Mouse (Mus musculus): ENCODE results near the gene Ephb1.

Gene Ephb1

DNA sequence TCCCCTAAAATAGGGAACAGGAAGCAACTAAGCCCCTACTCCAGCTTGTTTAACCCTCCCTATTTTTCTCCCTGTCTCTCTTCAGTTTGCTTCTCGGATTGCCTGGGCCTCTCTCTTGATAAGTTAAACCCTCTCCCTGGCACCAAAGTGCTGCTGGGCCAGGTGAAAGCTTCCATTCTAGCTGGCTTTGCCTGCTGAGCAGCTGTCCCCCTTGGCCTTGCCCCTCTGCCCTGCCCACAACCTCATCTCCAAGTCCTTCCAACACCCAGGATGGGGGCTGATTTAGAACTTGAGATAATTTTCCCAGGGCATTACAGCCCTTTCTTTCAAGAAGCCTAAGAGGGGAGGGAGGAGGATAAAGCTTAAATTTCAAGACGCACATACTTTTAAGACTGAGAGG is 174.0 kb downstream of the Ephb1 start:
- DNase-seq (ENCODE audit: low read depth, low spot score) = no peak

DNA sequence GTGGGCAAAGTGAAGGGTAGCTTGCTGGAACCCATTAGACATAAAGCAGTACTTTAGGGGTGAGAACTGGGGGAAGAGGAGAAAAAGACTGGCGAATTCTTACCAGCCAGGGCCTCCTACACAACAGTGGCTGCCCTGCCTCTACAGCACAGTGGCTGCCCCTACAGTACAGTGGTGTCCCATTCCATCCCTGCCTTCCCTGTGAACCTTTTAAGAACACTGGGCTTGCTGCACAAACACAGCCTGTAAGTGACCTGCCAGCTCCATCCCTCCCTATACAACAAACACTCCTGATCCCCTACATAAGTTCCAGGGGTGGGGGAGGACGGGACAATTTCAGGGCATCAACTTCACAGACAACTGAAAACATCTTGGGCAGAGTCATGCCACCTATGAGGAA is 174.4 kb downstream of the Ephb1 start:
- DNase-seq (ENCODE audit: low read depth, low spot score) = no peak

DNA sequence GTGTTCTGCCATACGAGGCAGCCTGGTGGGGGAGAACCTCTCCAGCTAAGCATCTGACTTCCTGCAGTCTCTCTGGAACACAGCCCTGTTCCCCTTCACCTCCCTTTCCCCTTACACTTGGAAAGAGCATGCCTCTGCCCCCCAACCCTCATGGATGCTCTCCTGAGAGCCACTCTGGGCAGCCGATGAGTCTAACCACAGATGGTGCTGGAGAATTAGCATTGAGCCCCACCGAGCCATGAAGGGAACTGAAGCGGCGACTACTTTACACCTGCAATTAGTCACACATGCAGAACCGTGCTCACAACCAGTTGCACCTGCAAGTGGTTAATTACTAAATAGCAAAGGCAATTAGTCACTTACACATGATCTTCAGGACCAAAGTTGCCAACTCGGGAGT is 184.8 kb downstream of the Ephb1 start:
- DNase-seq (ENCODE audit: low read depth, low spot score) = no peak

DNA sequence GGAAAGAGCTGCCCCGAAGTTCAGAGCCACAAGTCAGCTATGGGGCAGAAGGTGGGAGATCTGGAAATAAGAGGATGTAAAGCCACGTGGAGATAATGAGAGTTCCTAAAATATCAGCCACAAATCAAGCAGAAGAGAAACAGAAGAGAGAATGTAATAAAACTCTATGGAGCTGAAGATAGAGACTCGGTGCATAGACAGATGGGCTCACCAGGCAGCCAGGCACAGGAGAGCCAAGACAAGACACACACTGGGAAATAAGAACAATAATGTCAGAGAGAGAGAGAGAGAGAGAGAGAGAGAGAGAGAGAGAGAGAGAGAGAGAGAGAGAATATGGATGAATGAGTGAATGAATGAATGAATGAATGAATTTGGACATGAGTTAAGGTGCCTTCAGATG is 198.6 kb downstream of the Ephb1 start:
- no peak for DNase-seq (ENCODE audit: low read depth, low spot score)

DNA sequence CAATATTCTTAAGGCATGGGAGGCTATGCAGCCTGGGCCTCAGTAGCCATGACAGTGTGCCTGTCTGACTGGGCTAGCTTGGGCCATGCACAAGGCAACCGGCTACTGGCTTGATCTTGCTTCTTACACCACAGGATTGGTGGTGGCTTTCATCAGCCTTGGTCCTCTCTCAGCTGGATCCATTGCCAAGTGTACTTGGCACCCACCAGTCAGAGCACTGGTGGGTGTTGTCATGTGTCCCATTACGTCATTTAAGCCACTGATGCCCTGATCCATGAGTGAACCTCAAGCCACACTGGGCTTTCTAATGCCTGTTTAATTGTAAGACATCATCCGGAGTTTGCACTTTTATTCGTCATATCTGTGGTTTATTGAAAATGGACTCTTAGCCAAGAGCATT is 215.3 kb downstream of the Ephb1 start:
- no peak for DNase-seq (ENCODE audit: low read depth, low spot score)

DNA sequence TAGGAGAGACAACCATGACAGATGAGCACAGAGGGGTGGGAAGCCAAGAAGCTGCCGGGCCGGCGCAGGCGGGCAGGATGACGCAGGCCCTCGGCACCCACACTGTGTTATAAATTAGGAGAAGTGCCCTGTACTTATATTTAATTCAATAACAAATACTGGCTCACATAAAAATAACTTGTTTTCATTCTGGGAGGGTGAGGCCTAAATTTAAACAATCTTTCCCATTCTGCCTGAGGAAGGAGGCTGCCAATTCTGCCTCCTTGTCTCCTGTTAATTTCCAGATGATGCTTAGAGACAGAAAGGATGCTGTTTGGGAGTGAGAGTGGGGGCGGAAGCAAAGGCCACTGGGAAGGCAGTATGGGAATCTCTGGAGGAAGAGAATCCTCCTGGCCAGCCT is 215.8 kb downstream of the Ephb1 start:
- DNase-seq (ENCODE audit: low read depth, low spot score) = no peak

DNA sequence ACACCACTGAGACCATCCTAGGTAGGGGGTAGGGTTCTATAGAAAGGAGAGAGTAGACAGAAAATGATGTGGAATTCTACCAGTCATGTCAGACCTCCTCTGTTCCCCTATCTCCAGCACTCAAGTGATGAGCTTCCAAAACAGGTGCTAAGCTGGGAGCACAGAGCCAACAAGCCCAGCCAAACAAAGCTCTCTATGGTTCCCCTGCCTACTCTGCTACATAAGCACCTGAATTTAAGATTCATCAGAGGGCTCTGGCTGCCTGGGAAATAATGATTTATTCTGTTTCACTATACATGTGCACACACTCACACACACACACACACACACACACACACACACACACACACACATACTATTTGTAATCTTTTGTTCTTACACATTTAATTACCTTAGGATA is 216.3 kb downstream of the Ephb1 start:
- no peak for DNase-seq (ENCODE audit: low read depth, low spot score)

DNA sequence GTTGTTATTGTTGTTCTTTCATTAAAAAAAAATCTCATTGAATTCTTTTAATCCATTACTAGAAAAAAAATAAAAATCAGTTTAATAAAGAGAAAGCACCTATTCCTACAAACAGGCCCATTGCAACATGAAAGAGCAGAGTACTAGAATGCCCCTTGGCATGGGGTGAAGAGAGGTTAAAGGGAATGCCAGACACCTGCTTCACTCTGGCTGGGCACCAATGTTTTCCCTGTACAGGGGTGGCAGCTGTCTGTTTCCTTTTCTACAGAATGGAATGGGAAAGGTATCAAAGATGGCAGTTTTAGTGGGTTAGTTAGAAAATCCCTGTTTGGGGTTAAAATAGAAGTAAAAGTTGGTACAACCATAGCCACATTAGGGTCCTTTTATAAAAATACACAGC is 224.0 kb downstream of the Ephb1 start:
- no peak for DNase-seq (ENCODE audit: low read depth, low spot score)

DNA sequence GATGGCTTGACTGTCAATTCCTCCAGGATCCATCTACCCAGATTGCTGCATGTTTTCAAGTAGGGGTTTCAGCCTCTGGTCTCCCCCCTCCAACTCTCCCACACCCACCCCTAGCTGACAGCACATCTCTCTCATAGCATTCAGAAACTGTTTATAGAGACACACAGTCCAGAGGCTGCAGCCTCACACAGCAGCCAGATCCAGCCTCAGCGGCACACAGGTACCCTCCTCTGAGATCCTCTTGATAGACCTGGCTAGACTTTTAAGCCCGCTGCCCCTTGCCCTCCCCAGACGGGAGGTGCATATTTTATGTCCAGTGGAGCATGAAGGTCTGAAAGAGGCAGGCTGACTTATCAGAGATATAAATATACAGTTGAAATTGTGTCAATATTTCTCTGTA is 228.0 kb downstream of the Ephb1 start:
- no peak for DNase-seq (ENCODE audit: low read depth, low spot score)

DNA sequence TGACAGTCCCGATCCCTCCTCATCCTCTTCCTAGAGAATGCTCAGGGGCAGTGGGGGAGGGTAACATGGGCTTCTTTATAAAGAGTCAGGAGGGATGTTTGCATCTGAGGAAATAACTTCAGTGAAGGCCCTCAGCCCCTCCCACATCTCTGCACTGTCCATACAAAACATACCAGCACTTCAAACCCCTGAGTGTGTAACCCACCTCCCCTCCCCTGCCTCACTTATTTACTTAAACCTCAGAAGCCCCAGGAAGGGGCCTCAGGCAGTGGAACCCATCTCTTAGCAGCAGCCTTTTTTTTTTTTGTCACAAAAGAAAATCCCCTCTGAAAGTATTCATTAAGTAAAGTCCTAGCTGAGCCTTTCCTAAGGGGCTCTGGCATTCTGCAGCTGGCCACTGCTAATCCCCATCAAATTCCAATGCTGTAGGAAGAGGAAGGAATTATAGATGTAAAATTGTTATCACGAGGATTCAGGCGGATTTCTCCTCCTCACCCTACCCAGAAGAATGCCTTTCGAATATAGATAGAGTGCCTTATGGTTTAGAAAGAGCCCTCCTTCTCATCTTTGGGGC is 231.5 kb downstream of the Ephb1 start:
- DNase-seq (ENCODE audit: low read depth, low spot score) = no peak

DNA sequence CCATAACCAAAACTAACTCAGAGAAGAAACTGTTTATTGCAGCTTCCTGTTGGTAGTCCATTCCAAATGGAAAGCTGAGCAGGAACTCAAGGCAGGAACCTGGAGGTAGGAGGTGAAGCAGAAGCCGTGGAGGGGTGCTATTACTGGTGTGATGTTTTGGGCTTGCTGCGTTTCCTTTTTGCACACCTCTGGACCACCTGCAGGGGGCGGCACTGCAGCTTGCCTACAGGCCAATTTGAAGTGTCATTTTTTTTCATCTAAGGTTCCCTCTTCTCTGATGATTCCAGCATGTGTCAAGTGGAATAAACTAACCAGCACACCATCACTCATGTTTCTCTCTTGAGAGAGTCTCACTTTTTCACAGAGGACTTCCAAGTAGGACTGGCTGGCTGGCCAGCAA is 235.1 kb downstream of the Ephb1 start:
- no peak for DNase-seq (ENCODE audit: low read depth, low spot score)

DNA sequence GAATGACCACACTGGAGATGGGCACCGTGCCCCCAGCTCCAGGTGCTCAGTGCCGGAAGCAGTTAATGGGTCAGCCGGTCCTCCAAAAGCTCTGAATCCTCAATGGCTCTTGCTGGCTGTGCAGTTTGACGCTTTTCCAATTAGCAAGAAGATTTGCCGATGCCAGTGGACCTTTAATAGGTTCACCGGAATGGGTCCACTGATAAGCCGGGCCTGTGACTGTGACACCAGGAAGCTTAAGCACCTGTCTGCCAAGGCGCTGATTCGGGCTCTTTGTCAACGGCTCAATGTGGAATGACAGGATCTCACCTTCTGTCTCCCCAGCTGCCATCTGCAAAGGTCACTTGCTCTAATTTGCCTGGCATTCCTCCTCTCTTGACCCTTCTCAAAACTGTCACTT is 239.2 kb downstream of the Ephb1 start:
- no peak for DNase-seq (ENCODE audit: low read depth, low spot score)

DNA sequence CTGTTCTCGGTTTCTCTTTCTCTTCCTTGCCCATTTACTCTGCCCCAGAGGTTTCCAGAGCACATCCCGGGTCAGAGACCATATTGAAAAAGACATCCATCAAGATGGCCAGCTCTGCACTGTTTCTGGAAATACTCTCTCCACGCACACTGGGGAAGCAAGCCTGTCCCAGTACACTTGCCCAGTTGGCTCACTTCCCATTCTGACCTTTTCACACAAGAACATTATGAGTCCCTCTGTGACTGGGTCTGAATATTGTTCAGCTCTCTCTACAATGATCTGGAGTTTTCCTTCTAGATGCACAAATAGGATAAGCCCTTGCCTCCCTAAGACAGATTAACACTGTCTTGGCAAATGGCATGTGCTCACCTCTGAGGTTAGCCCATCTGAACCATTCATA is 243.0 kb downstream of the Ephb1 start:
- no peak for DNase-seq (ENCODE audit: low read depth, low spot score)

DNA sequence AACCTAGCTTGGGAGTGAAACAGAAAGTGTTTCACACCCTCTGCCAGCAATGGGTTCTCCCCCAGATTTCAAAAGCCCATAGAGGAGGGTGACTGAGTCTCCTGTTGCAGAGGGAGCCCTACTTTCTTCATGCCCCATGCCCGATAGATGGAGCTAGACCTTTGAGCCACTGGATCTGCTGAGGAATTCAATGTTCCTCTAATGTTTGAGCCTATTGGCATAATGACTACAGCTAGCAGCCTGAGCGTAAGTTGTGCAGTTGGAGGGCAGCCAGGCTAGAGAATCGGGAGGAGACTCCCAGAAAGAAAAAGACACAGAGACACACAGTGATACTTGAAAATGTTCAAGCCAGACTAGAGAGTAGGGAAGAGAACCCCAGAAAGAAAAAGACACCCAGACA is 246.5 kb downstream of the Ephb1 start:
- no peak for DNase-seq (ENCODE audit: low read depth, low spot score)

DNA sequence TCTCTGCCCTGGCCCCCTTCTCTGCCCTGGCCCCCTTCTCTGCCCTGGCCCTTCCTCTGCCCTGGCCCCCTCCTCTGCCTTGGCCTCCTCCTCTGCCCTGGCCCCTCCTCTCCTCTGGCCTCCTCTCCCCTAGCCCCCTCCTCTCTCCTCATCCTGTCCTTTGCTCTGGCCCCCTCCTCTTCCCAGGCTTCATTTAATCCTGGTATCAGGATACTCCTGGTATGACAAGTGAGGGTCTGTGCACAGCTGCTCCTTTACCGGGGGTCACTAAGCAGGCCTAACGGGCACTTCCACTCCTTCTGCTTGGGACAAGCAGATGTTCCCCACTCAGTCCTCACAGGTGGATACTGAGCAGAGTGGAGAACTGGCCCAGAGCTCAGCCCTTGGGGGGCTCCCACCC is 247.3 kb downstream of the Ephb1 start:
- no peak for DNase-seq (ENCODE audit: low read depth, low spot score)

DNA sequence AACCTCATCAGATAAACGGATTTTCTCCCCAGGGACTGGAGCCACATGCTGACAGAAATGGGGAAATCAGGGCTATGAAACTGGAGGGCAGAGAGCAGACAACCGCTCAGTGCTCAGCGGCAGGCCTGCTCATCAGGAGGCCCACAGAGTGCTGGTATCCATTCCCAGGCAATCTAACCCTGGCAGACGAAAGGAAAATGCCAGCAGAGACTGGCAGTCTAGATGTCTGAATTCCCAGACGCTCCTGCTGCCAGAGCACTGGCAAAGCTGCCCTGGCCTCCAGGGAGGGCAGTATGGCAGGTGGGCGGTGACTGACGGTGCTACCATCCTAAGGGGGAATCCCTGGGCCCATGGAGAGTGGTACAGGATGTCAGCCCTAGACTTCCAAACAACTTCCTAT is 257.7 kb downstream of the Ephb1 start:
- no peak for DNase-seq (ENCODE audit: low read depth, low spot score)

DNA sequence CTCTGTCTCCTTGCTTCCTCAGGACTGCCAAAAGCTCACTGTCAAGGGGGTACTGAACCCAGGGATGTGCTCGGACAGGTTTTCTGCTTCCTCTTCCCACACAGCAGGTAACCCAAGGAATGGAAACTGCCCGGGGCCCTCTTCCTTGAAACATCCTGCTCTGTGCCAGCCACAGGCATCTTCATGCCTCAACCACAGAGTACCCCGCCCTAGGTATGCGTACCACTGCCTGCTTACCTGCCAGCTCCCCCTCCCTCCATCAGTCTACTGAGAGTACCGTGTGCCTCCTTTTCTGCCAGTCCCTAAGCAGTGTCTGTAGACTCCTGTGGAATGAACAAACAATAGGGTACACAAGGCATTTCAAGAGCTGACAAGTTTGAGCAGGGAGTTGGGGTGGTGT is 265.9 kb downstream of the Ephb1 start:
- no peak for DNase-seq (ENCODE audit: low read depth, low spot score)

DNA sequence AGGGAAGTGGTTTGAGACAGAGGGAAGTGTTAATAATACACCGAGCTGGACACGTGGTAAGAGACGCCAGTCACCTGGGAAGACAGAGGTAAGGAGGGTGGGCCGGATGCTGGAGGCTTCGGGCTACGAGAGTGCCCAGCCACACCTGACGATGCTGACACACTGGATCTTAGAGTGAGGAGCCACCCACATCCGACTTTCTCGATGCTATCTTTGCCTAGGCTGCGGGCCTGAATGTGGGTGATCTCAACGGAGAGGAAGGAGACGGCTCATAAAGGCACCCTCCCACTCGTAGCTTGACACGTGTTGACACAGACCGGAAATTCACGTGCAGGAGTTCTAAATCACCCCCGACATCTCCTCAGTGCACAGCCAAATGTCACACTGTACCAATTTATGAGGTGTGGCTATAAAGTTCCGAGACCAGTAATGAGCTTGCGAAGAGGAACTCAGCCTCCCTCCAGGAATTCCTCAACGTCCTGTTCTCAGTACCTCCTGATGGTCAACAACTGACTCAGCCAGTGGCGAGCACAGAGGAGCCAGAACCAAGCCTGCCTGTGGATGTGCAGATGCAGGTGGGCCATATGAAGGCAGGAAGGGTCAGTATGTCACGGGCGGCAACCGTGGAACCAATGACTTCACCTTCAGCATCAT is 268.3 kb downstream of the Ephb1 start:
- DNase-seq (ENCODE audit: low read depth, low spot score) = no peak

DNA sequence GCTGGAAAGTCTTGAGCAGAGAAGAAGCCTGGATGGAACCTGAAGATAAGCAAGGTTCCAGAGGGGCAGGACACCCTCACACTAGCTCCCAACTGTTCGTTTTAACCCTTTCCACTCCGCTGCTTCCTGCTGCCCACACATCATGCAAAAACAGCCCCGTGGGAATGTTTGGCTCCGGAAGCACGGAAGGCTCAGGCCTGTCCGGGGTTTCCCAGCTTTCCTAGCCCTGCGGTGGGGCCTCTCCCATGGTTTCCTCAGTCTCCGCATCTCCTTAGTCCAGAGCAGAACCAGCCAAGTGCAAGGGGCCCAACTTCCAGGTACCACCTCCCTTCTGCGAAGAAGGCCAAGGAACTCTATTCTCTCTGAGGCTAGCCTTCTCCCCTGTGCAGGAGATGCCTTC is 269.0 kb downstream of the Ephb1 start:
- DNase-seq (ENCODE audit: low read depth, low spot score) = no peak

DNA sequence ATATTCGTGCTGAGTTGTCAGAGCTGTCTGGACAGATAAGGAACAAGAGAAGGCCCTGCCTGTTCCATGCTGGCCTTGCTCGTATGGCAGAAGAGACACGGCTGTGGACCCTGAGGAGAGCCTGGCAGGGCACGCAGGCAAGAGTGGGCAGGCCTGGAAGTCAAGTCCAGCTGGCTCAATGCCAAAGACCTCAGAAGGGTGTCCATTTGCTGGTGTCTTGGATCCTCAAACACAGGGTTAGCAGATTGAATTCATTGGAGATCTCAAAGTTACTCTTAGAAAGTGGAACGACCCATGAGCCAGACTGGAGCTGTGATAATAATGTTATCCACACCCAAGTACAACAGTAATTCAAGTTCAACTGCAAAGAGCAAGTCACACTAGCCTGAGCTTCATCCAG is 273.6 kb downstream of the Ephb1 start:
- DNase-seq (ENCODE audit: low read depth, low spot score) = no peak

DNA sequence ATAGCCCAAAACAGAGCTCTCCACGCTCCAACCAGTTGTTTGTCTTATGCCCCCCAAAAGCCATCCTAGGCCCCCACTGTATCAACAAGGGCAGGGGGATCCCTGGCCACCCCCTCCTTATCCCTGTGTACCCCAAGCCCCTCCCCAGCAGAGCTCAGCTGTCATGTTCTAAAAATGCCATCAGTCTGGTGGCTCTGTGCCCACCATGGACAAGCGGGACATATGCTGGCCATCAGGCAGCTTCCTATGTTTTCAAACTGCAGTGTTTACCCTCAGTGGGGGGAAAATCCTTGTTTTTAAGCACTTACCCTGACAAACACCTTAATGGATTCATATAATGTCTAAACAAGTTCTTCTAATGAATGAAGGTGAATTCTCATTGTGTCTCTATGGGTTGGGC is 275.3 kb downstream of the Ephb1 start:
- no peak for DNase-seq (ENCODE audit: low read depth, low spot score)

DNA sequence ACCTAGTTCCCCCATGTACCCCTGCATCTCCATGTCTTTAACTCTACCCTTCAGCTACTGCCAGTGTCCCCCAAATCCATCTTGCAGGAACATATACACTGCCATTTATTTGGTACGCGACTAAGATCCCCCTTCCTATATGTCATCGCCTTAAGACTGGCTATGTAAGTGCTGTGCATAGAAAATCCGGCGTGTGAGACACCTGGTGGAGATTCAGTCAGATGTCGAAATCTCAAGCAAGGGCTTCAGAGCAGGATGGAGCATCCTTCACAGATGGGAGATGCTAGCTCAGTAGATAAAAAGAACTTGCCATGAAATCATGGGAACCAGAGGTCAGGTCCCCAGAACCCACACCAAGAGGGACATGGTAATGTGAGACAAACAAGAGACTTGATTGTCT is 276.3 kb downstream of the Ephb1 start:
- DNase-seq (ENCODE audit: low read depth, low spot score) = no peak

DNA sequence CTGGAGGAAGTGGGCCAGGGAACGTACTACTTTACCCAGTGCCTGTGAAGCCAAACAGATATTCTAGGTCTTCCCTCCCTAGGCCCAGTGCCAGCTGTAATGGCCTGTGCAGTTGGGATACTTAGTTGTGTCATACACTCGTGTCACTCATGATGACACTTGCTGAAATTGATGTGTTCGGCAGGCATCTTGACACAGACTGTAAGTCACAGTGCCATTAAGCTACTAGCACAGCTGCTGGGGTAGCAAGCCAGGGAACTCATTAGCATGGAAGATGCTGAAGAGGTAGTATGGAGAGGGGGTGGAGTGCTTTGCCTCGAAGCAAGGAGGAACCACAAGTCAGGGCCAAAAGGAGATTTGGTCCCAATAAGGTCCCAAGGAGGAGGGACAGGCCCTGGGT is 279.0 kb downstream of the Ephb1 start:
- no peak for DNase-seq (ENCODE audit: low read depth, low spot score)

DNA sequence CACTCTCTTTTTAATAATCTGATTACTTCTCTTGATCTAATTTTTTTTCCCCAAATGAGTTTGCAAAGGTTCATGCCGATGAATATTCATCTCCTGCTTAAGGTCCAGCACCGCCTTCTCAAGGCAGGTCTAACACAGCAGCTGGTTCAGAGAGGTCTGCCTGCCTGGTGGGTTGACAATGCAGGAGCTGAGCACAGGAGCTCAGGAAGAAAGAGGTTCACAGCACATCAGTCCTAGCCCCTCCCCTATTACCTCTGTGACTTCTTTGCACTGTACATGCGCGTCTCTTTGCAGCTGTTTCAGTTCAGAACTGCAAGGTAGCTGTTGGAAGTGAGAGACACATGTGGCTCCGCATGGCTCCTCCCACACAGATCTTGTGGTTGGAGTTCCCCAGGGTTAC is 281.1 kb downstream of the Ephb1 start:
- DNase-seq (ENCODE audit: low read depth, low spot score) = no peak

Measured in 3T3-L1 (cell line).